Mouse (Mus musculus) gastrocnemius, postnatal 25 days (tissue): Measurements from ENCODE around the gene Mip. TPM values are rescaled to one million over a fixed set of nuclear protein-coding genes. Genes with fewer than 3 reads are reported as not detected.
"Not testable (repeated sequence)": the region's sequence is repeated elsewhere in the genome, so short reads cannot be mapped to it uniquely, and the experiment has no call there.

Experiments used
- DNase-seq: peaks from one replicate; pipeline ENCODE4 v3.0.0; 2022
- total RNA-seq, 2 experiments: library from RNA; stranded (reverse); gene quantifications; 1 replicate in 1 of 2; 2 replicates in 1 of 2; pipeline ENCODE4 v1.2.3; 2021

Mip gene
- total RNA-seq, 2 experiments from 2014 or later = 0.13 TPM; not detected in 1

GRCm38 (mm10) chr10:128211390-128212108 is 14.1 kb upstream of the Mip start, which contains the start of gene Spryd4:
Gene Spryd4 (minus strand): TSS chr10:128211807.
- peak; percentile 88 for DNase-seq

GRCm38 (mm10) chr10:128212148-128212547 is 13.5 kb upstream of the Mip start:
- no peak for DNase-seq

GRCm38 (mm10) chr10:128212871-128213323 is 12.7 kb upstream of the Mip start:
- DNase-seq = no peak

GRCm38 (mm10) chr10:128214112-128214511 is 11.5 kb upstream of the Mip start:
- not testable (repeated sequence) for DNase-seq

- no peak for DNase-seq
These were observed 10.7 kb upstream of the Mip start for GRCm38 (mm10) chr10:128214981-128215380.

GRCm38 (mm10) chr10:128218387-128219117 is 7.1 kb upstream of the Mip start:
- DNase-seq = no peak

GRCm38 (mm10) chr10:128221533-128222286 is 3.9 kb upstream of the Mip start:
- no peak for DNase-seq

- no peak for DNase-seq
These were observed 574 bp upstream of the Mip start for GRCm38 (mm10) chr10:128225064-128225463.

- no peak for DNase-seq
These were observed 2.0 kb downstream of the Mip start for GRCm38 (mm10) chr10:128227592-128227991.

GRCm38 (mm10) chr10:128228009-128228408 is 2.4 kb downstream of the Mip start:
- DNase-seq = no peak

GRCm38 (mm10) chr10:128230582-128230981 is 4.9 kb downstream of the Mip start:
- no peak for DNase-seq

GRCm38 (mm10) chr10:128231146-128231545 is 5.5 kb downstream of the Mip start:
- no peak for DNase-seq

GRCm38 (mm10) chr10:128231697-128232419 is 6.2 kb downstream of the Mip start, which contains the start of gene Timeless:
Gene Timeless (plus strand): TSS chr10:128232065.
- DNase-seq = peak; percentile 85

GRCm38 (mm10) chr10:128232420-128232985 is 6.9 kb downstream of the Mip start:
- no peak for DNase-seq

GRCm38 (mm10) chr10:128236321-128236720 is 10.7 kb downstream of the Mip start:
- DNase-seq = no peak

- DNase-seq = peak; percentile 57
These were observed 12.3 kb downstream of the Mip start for GRCm38 (mm10) chr10:128237807-128238480.

GRCm38 (mm10) chr10:128239140-128239539 is 13.5 kb downstream of the Mip start:
- DNase-seq = no peak

- DNase-seq = no peak
These were observed 14.5 kb downstream of the Mip start for GRCm38 (mm10) chr10:128240131-128240530.

- no peak for DNase-seq
These were observed 17.6 kb downstream of the Mip start for GRCm38 (mm10) chr10:128243252-128243651.

GRCm38 (mm10) chr10:128244121-128244520 is 18.5 kb downstream of the Mip start:
- DNase-seq = no peak
